Mouse (Mus musculus): Measurements from ENCODE around the gene Lrrc10. TPM values are rescaled to one million over a fixed set of nuclear protein-coding genes. Genes with fewer than 3 reads are reported as not detected.

The Lrrc10 gene
- polyA plus RNA-seq (2012; rRNA removed) = 1.1 and 2.4 TPM in 2 replicates

DNA sequence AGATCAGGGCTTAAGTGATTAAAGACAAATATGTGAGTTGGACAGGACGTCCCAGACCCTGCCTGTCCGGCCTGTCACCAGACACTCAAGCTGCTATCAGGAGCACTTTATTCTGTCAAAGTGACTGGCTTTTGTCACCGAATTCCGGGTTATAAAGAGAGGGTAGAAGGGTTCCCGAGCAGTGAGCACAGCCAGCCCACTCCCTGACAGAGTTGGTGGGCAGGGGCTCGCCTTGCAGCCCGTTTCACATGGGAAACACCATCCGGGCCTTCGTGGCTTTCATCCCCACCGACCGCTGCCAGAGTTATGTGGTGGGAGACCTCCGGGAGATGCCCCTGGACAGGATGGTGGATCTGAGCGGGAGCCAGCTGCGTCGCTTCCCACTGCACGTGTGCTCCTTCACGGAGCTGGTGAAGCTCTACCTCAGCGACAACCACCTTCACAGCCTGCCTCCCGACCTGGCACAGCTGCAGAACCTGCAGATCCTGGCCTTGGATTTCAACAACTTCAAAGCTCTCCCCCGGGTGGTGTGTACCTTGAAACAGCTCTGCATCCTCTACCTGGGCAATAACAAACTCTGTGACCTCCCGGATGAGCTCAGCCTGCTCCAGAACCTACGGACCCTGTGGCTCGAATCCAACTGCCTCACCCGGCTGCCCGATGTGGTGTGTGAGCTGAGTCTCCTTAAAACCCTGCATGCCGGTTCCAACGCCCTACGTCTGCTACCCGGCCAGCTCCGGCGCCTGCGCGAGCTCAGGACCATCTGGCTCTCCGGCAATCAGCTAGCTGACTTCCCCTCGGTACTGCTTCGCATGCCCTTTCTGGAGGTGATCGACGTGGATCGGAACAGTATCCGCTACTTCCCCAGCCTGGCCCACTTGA is at the start of gene Lrrc10:
Gene Lrrc10, plus strand, starts transcription at position 167 of the 882 bp plus-strand sequence.
- WGBS = 40% methylated on average over 40 of the region's 40 CpGs
- DNase-seq = no peak
- Histone ChIP-seq H3K4me1 (ENCODE audit: control insufficient read depth, insufficient read depth, low read length) (peaks cover 3% of the 10 kb centered on the region; the same call in 1 of the 2 replicates), H3K4me3 (replicated peaks; ENCODE audit: extremely low read depth, low read depth, low read length) (no peak within 1 kb of the TSS)
- TF ChIP-seq CTCF (IDR thresholded peaks at IDR 0.05; ENCODE audit: insufficient read depth, low read length) (no peak), POLR2A (IDR thresholded peaks at IDR 0.05; ENCODE audit: borderline replicate concordance, extremely low read depth, low read depth, low read length) (no peak)

DNA sequence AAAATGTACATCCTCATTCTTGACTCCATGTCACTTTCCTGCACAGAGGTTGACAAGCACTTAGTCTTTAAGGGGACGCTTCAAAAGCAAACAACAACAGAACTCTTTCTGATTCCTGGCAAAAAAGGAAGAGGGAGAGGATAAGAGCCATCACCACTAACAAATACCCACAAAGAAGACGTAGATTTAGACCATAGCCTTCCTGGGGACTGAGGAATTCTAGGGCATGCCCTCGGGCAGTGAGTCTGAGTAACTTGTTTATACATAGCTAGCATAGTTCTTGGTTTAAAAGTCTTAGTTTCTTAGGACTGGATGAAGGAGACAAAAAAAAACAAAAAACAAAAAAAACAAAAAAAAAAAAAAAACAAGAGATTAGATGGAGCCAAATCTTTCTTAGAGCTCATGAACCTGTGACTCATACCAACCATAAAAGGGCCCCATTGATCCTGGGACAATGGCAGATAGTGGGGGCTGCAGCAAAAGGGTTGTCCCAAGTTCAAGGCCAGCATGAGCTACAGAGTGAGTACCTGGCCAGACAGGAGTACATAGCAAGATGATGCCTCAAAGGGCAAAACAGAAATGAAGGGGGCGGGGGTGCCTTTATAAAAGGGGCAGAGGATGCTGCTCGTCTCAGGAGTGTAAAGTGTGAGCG is 49.4 kb upstream of the Lrrc10 start:
- DNase-seq = no peak
- TF ChIP-seq POLR2A (IDR thresholded peaks at IDR 0.05; ENCODE audit: borderline replicate concordance, extremely low read depth, low read depth, low read length) (no peak), CTCF (IDR thresholded peaks at IDR 0.05; ENCODE audit: insufficient read depth, low read length) (no peak)
- Histone ChIP-seq H3K4me1 (ENCODE audit: control insufficient read depth, insufficient read depth, low read length) (no peaks in the 10 kb centered on the region), H3K4me3 (replicated peaks; ENCODE audit: extremely low read depth, low read depth, low read length) (no peak overlapping the region)
- 63% methylated on average over 6 of the region's 6 CpGs for WGBS

DNA sequence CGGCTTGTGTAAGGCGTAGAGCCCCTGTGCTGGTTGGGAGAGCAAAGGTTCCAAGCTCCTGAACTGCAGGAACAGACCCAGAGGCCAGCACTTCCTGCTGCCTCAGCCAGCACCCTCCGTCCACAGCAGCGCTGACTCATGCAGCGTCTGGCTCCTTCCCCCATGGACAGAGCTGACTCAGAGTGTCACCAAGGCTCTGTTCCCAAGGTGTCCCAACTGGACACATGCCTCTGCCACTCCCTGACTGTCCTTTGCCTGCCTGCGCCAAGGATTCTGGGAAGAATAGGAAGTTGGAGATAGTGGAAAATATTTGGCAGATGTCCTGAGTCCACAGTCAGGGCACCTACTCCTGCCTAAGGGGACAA is 48.9 kb upstream of the Lrrc10 start:
- Histone ChIP-seq H3K4me1 (ENCODE audit: control insufficient read depth, insufficient read depth, low read length) (no peaks in the 10 kb centered on the region), H3K4me3 (replicated peaks; ENCODE audit: extremely low read depth, low read depth, low read length) (no peak overlapping the region)
- 23% methylated on average over 6 of the region's 6 CpGs for WGBS
- no peak for TF ChIP-seq CTCF (IDR thresholded peaks at IDR 0.05; ENCODE audit: insufficient read depth, low read length)
- no peak for TF ChIP-seq POLR2A (IDR thresholded peaks at IDR 0.05; ENCODE audit: borderline replicate concordance, extremely low read depth, low read depth, low read length)
- peak; percentile 47 for DNase-seq

DNA sequence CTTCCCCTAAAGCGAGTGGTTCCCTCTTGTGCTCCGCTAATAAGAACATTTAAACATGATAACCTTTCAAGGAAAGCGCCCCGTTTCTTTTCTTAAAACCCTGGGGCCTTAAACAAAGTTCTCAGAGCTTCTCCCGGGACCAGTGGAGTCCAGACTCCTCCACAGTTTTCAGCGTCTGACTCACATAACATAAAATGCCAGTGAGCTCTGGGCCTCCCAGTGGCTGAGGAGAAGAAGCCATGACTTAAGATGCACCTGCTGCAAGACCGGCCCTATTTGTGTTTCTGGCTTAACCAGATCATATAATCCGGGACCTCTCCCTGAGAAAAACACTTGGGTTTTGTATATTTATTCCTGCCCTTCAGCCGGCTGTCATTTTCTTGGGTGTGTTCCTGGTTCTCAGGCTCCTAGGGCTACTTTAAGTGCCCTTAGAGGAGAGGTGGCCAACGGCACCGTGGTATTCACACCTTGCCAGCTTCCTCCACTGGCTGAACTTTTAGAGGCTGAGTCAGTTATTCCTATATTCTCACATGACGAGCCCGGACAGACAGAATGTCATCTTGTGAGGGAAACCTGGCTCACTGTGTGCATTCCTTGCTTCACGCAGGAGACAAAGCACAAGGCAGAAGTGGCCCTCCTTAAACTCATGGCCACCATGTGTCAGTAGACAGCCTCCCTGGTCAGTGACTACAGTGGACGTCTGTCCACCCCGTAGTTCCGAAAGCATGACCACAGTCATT is 46.3 kb upstream of the Lrrc10 start:
- H3K4me3 ChIP-seq (replicated peaks; ENCODE audit: extremely low read depth, low read depth, low read length) = no peak overlapping the region
- 72% methylated on average over 17 of the region's 17 CpGs for WGBS
- no peak for TF ChIP-seq POLR2A (IDR thresholded peaks at IDR 0.05; ENCODE audit: borderline replicate concordance, extremely low read depth, low read depth, low read length)
- no peak for TF ChIP-seq CTCF (IDR thresholded peaks at IDR 0.05; ENCODE audit: insufficient read depth, low read length)
- no peak for DNase-seq
- no peaks in the 10 kb centered on the region for H3K4me1 ChIP-seq (ENCODE audit: control insufficient read depth, insufficient read depth, low read length)

DNA sequence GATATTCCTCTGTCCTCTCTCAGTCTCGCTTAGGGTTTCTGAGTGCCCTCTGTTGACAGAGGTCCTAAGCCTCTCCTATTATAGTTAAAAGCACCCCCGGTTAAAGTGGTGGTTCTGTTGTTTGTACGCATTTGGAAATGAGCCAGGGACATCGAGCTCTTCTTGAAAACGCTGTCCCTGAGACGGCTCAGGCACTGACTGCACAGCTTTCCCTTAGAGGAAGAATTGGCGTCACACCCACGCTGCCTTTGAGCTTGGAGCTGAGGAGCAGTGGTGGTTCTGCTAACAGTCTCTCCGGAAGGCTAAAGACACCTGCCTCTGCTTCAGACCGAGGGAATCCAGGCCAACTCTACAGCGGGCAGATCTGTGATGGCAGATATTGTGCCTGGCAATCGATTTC is 44.2 kb upstream of the Lrrc10 start:
- no peak overlapping the region for H3K4me3 ChIP-seq (replicated peaks; ENCODE audit: extremely low read depth, low read depth, low read length)
- no peaks in the 10 kb centered on the region for H3K4me1 ChIP-seq (ENCODE audit: control insufficient read depth, insufficient read depth, low read length)
- DNase-seq = no peak
- WGBS = 45% methylated on average over 12 of the region's 12 CpGs
- TF ChIP-seq POLR2A (IDR thresholded peaks at IDR 0.05; ENCODE audit: borderline replicate concordance, extremely low read depth, low read depth, low read length) (no peak), CTCF (IDR thresholded peaks at IDR 0.05; ENCODE audit: insufficient read depth, low read length) (no peak)

DNA sequence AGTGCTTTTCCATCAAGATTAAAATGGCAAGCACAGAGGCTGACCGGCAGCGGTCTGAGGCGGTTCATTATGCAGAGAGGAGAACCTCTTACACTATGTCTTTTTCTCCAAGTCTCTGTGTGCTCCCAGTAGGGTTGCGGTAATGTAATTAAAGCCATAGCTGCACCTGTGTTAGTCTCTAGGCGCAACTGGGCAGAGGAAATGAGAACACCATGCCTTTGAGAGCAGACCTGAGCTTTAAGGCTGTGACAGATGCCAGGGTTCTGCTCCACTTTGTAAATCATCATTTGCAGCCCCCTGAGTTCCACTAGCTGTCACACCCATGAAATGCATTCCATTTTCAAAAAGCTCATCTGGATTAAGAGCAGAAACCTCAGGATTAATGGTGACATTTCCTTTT is 40.4 kb upstream of the Lrrc10 start:
- DNase-seq = no peak
- TF ChIP-seq CTCF (IDR thresholded peaks at IDR 0.05; ENCODE audit: insufficient read depth, low read length) = no peak
- Histone ChIP-seq H3K4me3 (replicated peaks; ENCODE audit: extremely low read depth, low read depth, low read length) (no peak overlapping the region), H3K4me1 (ENCODE audit: control insufficient read depth, insufficient read depth, low read length) (no peaks in the 10 kb centered on the region)
- WGBS = 77% methylated on average over 5 of the region's 5 CpGs

DNA sequence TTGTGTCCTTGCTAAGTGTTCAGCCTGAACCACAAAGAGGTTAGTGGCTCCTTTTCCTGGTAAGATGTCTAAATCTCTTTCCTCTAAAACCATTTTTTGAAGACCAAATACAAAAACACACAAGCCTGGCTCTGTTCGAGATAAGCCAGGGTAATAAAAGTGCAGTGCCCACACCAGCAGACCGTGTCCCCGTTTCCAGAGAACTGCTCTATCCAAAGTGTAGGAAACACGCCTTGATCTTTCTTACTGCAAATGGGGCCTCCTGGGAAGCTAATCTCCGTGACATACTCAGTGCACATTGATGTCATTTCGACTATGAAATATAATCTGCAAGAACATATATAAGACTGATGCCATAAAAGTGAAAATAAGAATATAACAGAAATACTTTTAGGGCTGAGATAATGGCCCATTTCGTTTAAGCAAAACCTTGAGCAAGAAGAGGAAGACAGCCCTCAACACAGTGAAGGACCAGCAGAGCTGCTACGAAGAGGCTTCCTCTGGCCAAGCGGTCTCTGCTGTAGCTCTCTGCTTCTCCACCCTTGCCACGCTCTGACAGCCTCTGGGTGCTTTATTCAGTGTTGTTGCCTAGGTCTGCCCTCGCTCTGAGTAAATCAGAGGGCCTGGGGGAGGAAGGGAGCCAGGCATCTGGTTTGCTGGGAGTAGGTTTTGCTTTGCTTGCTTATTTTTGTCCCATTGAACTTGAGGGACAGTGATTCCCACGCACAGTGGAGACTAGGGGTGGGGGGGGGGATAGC is 39.3 kb upstream of the Lrrc10 start:
- WGBS = 68% methylated on average over 12 of the region's 12 CpGs
- no peaks in the 10 kb centered on the region for H3K4me1 ChIP-seq (ENCODE audit: control insufficient read depth, insufficient read depth, low read length)
- no peak overlapping the region for H3K4me3 ChIP-seq (replicated peaks; ENCODE audit: extremely low read depth, low read depth, low read length)
- no peak for DNase-seq
- TF ChIP-seq POLR2A (IDR thresholded peaks at IDR 0.05; ENCODE audit: borderline replicate concordance, extremely low read depth, low read depth, low read length) = no peak
- TF ChIP-seq CTCF (IDR thresholded peaks at IDR 0.05; ENCODE audit: insufficient read depth, low read length) = no peak

DNA sequence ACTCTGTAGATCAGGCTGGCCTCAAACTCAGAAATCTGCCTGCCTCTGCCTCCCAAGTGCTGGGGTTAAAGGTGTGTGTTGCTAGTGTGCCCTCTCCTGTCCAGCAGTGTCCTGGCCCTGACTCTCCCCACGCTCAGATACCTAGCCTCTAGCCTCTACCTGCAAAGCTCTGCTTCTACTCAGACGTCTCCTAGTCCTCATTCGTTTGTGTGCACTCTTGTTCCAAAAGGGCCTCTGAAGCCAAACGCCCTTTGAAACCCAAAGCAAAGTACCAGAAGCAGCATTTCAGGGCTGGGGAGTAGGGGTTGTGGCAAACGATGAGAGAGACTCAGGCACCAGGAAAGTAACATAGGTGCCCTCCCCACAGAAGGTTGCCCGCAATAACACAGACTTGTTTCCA is 35.5 kb upstream of the Lrrc10 start:
- no peak for TF ChIP-seq CTCF (IDR thresholded peaks at IDR 0.05; ENCODE audit: insufficient read depth, low read length)
- TF ChIP-seq POLR2A (IDR thresholded peaks at IDR 0.05; ENCODE audit: borderline replicate concordance, extremely low read depth, low read depth, low read length) = no peak
- Histone ChIP-seq H3K4me3 (replicated peaks; ENCODE audit: extremely low read depth, low read depth, low read length) (no peak overlapping the region), H3K4me1 (ENCODE audit: control insufficient read depth, insufficient read depth, low read length) (0 out of 2 replicates have a peak, but pooled peaks cover 4% of the 10 kb centered on the region)
- 84% methylated on average over 6 of the region's 6 CpGs for WGBS
- no peak for DNase-seq

DNA sequence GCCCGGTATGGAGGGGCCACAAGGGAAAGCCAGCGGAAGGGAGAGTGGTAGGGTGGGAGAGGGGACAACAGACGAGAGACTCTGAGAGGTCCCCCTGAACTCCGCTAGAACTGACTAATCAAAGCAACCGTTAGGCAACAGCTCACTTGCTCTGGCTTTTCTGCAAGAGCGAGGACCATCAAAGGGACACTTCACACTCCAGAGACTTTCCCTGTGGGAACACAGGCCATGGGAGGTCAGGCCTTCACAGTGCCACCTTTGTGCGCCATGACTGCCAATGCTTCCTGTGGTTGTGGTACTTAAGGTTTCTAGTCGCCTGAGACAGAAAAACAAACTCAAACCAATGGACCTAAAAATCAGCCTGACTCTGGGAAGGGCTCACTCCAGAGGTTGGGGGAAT is 34.1 kb upstream of the Lrrc10 start:
- DNase-seq = no peak
- TF ChIP-seq POLR2A (IDR thresholded peaks at IDR 0.05; ENCODE audit: borderline replicate concordance, extremely low read depth, low read depth, low read length) (no peak), CTCF (IDR thresholded peaks at IDR 0.05; ENCODE audit: insufficient read depth, low read length) (no peak)
- Histone ChIP-seq H3K4me3 (replicated peaks; ENCODE audit: extremely low read depth, low read depth, low read length) (no peak overlapping the region), H3K4me1 (ENCODE audit: control insufficient read depth, insufficient read depth, low read length) (0 out of 2 replicates have a peak, but pooled peaks cover 4% of the 10 kb centered on the region)
- WGBS = 79% methylated on average over 8 of the region's 8 CpGs
